Mouse (Mus musculus) c-Kit-positive CD71-positive TER-119-negative erythroid progenitor cells, embryonic 14.5 days (primary cell): ENCODE results near the gene Tmed2.
A peak's percentile ranks its signal among the peaks of the same experiment; 100 is the strongest.
"Not testable (repeated sequence)": the region's sequence is repeated elsewhere in the genome, so short reads cannot be mapped to it uniquely, and the experiment has no call there.

Source experiments
- DNase-seq: peaks from one replicate; pipeline ENCODE4 v3.0.0-alpha.2; 2013; ENCODE audit warnings: low read depth

Gene Tmed2

GRCm38 (mm10) chr5:124575467-124575866 is 35.0 kb downstream of the Tmed2 start:
- no peak for DNase-seq

- peak; percentile 94 for DNase-seq
Measured at GRCm38 (mm10) chr5:124578633-124579317, 38.3 kb downstream of the Tmed2 start, which contains the start of the genes Eif2b1 and Gtf2h3. TSS of gene Eif2b1 (minus strand) at chr5:124579131. TSS of gene Gtf2h3 (plus strand) at chr5:124579140.

- DNase-seq, result no peak
Measured at GRCm38 (mm10) chr5:124582515-124582914, 42.0 kb downstream of the Tmed2 start.

- DNase-seq, result no peak
Measured at GRCm38 (mm10) chr5:124592768-124593167, 52.3 kb downstream of the Tmed2 start.

- DNase-seq, result peak; percentile 93
Measured at GRCm38 (mm10) chr5:124598224-124599174, 58.0 kb downstream of the Tmed2 start.

GRCm38 (mm10) chr5:124599726-124600125 is 59.2 kb downstream of the Tmed2 start:
- DNase-seq, result not testable (repeated sequence)
